Mouse (Mus musculus) duodenum, adult 2 months (tissue): ENCODE measurements around the gene Olfr1513. TPM values are rescaled to one million over a fixed set of nuclear protein-coding genes. Genes with fewer than 3 reads are reported as not detected.

Experiments used
- polyA plus RNA-seq: library from polyadenylated mRNA; depleted of rRNA; stranded (reverse); fragments of >200 nt; gene quantifications from 2 replicates; pipeline ENCODE4 v1.2.3, GENCODE M21; 2012; ENCODE audit warnings: low replicate concordance; rRNA removed

Olfr1513 gene
- polyA plus RNA-seq: not detected in 2 replicates

DNA sequence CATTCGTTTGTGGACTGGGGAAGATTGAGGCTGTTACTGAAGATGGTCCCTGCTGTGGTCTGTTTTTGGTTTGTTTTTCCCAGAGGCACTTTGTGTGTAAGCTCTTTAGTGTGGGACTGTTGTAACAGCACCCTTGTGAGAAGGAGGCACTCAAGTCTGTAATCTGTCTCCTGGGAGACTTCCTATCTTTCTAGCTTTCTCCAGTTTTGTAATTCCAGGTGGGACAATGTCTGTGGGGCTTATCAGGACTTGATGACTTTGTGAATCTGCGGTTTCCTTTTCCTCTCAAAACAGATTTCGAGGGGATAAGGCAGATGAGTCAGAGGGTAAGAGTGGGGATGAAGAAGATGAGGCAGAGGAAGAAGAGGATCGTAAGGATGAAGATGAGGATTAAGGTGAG is at the start of gene Olfr1513:
TSS of gene Olfr1513 (minus strand) at position 101 of the 400 bp plus-strand sequence.

DNA sequence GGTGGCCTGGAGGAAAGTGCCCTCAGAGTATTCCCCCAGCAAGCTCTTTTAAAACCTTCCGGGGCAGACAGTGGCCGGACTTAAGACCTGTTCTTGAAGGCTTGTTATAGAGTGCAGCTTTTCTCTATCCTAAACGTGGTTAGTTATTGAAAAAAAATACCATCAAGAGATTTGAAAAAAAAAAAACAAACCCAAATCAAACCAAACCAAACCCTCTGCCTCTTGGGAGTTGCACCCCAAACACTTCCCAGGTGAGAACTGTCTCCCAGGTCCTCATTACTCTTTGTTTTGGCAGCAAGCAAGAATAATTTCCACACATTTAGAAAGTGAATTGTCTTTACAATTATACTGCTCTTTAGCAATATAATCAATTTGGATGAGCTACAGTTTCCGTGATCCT is 41.1 kb upstream of the Olfr1513 start, which contains the start of gene Olfr1511:
TSS of gene Olfr1511 (minus strand) at position 101 of the 400 bp plus-strand sequence.

DNA sequence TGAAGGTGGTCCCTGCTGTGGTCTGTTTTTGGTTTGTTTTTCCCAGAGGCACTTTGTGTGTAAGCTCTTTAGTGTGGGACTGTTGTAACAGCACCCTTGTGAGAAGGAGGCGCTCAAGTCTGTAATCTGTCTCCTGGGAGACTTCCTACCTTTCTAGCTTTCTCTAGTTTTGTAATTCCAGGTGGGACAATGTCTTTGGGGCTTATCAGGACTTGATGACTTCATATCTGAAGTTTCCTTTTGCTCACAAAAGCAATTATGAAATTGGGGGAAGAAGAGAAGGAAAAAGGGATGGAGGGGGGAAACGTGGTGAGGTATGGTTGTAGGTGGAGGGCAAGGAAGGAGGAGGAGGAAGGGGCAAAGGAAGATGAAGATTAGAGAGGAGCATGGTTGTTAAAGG is 22.9 kb upstream of the Olfr1513 start, which contains the start of gene Olfr1512:
TSS of gene Olfr1512 (minus strand) at position 101 of the 400 bp plus-strand sequence.

DNA sequence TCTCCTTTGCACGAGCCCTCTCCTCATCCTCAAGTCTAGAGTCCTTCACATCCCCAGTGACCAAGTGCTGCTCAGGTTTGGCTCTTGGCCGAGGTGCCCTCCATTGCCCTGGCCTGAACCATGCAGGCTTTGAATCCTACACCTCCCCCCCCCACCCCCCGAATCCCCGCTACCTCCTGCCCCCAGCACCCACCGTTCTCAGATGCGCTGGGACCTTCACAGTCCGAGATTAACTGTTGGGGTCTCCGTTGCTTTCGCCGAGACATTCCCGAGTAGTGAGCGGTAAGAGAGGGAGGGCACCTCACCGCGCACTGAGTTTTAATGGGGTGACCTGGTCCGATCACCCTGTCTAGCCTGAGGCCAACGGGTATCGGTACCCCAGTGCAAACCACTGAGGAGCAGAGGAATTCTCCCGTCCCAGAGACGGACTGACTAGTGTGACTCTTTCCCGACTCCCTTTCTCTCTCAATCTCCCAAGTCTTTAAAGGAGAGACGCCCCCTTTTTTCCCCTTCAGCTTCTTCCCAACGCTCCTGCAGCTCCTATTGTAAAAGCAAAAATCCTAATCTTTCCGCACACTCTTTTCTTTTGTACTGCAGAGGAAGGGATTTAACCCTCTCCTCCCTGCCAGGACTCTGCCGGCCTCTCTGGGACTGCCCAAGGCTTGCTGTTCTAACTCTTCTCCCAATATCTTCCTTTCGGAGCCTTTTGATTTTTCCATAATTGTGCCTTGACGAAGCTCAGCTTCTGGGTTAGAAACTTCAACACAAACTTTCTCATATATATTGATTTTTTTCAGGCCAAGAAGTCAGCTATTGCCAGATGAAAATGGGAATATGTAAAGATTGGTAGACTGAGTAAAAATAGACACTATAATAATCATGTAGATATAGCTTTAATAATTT is 28.0 kb downstream of the Olfr1513 start, which contains the start of gene Sall2:
TSS of gene Sall2 (minus strand) at position 853 of the 903 bp plus-strand sequence.

DNA sequence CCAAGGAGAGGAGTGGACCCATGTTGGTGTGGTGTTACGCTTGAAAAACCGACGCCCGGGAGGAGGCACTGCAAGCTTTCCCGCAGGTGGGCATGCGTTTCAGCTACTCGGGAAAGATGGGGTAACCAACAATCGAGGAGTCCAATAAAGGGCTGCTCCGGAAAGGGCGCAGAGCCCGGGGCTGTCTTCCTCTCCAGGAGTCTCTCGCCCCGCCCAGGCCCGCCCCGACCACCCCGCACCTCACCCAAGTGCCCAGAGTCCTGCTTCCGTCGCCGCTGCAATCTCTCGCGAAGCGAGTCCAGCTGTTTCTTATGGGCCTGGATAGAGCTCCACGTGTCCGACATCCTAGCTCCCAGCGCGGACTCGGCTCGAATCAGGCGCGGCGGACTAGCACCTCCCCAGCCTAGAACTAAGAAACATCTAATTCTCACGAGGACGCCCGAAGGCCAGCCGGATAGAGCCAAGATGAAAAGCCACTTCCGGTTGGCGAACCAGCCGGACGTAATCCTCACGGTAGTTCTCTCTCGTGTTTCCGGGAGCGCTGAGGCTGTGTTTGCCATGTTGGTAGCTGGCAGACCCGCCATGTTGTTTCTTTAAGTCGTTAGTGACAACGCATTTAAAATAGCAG is 51.5 kb downstream of the Olfr1513 start, which contains the start of gene Mettl3:
TSS of gene Mettl3 (minus strand) at position 485 of the 628 bp plus-strand sequence.

Other genes starting within 250 kb of the Olfr1513 start
- 0.44 and 10.3 TPM in 2 replicates for gene Rpgrip1, start 245.7 kb downstream of the Olfr1513 start, polyA plus RNA-seq
- 3.4 and 4.0 TPM in 2 replicates for gene Supt16, start 159.0 kb downstream of the Olfr1513 start, polyA plus RNA-seq
- 12.6 and 13.0 TPM in 2 replicates for gene Chd8, start 98.6 kb downstream of the Olfr1513 start, polyA plus RNA-seq
- gene Tox4, start 77.3 kb downstream of the Olfr1513 start, polyA plus RNA-seq: 20.9 and 21.4 TPM in 2 replicates
- 1.4 TPM in 2 replicates for gene Rab2b, start 76.9 kb downstream of the Olfr1513 start, polyA plus RNA-seq
- gene Mettl3, start 51.3 kb downstream of the Olfr1513 start, polyA plus RNA-seq: 7.4 and 11.1 TPM in 2 replicates
- 1.2 TPM in 2 replicates for gene Sall2, start 27.6 kb downstream of the Olfr1513 start, polyA plus RNA-seq
- gene Olfr1512, start 22.8 kb upstream of the Olfr1513 start, polyA plus RNA-seq: not detected in 2 replicates
- not detected in 2 replicates for gene Olfr1511, start 41.0 kb upstream of the Olfr1513 start, polyA plus RNA-seq
- gene Olfr1510, start 58.0 kb upstream of the Olfr1513 start, polyA plus RNA-seq: not detected in 2 replicates
- gene Olfr1509, start 86.6 kb upstream of the Olfr1513 start, polyA plus RNA-seq: not detected in 2 replicates
- not detected in 2 replicates for gene Olfr1508, start 111.1 kb upstream of the Olfr1513 start, polyA plus RNA-seq
- not detected in 2 replicates for gene Olfr1507, start 139.3 kb upstream of the Olfr1513 start, polyA plus RNA-seq